In genomic region chr15:82900331-82900730, GRCm38 (mm10) we compare ENCODE assay signal across 8 mouse cellular contexts.
DNase-seq lines count a peak whose midpoint lies in the region; ATAC-seq and TF ChIP-seq lines count a peak whose summit lies in the region.

No protein-coding gene starts in this region.

- H3K36me3 ChIP-seq in heart, postnatal 0 days (replicated peaks; ENCODE audit: control insufficient read depth, insufficient read depth, low read length): no peaks in the 10 kb centered on the region
- no peaks in the 10 kb centered on the region for H3K36me3 ChIP-seq in hindbrain, embryonic 15.5 days
- no peaks in the 10 kb centered on the region for H3K36me3 ChIP-seq in midbrain, embryonic 14.5 days (ENCODE audit: control insufficient read depth, insufficient read depth, low read length)

- no peak for TF ChIP-seq CTCF in heart, postnatal 0 days (IDR thresholded peaks at IDR 0.05; ENCODE audit: low read depth)
- TF ChIP-seq CTCF in bone marrow, adult 2 months (IDR thresholded peaks at IDR 0.05; ENCODE audit: control insufficient read depth, insufficient read depth, low read length): no peak

- intact Hi-C loops in left cerebral cortex, postnatal 14 days (cut with DNase I): no loop called here

- 48% methylated on average over 3 of the region's 3 CpGs for WGBS in heart, postnatal 0 days
- WGBS in bone marrow, adult 2 months: 25% methylated on average over 3 of the region's 3 CpGs
- 32% methylated on average over 3 of the region's 3 CpGs for WGBS in hindbrain, embryonic 15.5 days
- WGBS in midbrain, embryonic 14.5 days: 38% methylated on average over 3 of the region's 3 CpGs

- peak overlapping the region; percentile 92 for H3K4me2 ChIP-seq in heart, postnatal 0 days (ENCODE audit: low read depth, low read length)
- H3K4me2 ChIP-seq in hindbrain, embryonic 15.5 days: peak overlapping the region; percentile 77
- H3K4me2 ChIP-seq in midbrain, embryonic 14.5 days (ENCODE audit: low read length): peak overlapping the region; percentile 93

- no peaks in the 10 kb centered on the region for H3K9me3 ChIP-seq in heart, postnatal 0 days (replicated peaks; ENCODE audit: control insufficient read depth, low read length)
- H3K9me3 ChIP-seq in hindbrain, embryonic 15.5 days: no peaks in the 10 kb centered on the region
- no peaks in the 10 kb centered on the region for H3K9me3 ChIP-seq in midbrain, embryonic 14.5 days (ENCODE audit: control insufficient read depth, low read length)

- TF ChIP-seq POLR2A in bone marrow, adult 2 months (IDR thresholded peaks at IDR 0.05; ENCODE audit: borderline replicate concordance, control insufficient read depth, low read depth, low read length): no peak

- peaks cover 37% of the 10 kb centered on the region for H3K4me1 ChIP-seq in heart, postnatal 0 days (ENCODE audit: control insufficient read depth, insufficient read depth)
- peaks cover 4% of the 10 kb centered on the region for H3K4me1 ChIP-seq in bone marrow, adult 2 months (ENCODE audit: control insufficient read depth, insufficient read depth, low read length)
- peaks cover 68% of the 10 kb centered on the region for H3K4me1 ChIP-seq in hindbrain, embryonic 15.5 days (replicated peaks)
- H3K4me1 ChIP-seq in midbrain, embryonic 14.5 days (ENCODE audit: control insufficient read depth, insufficient read depth, low read length): peaks cover 61% of the 10 kb centered on the region

- 0 out of 2 replicates have a peak overlapping the region, but pooled peaks have one; percentile 7 for H3K9ac ChIP-seq in heart, postnatal 0 days (replicated peaks; ENCODE audit: low read depth, low read length)
- H3K9ac ChIP-seq in hindbrain, embryonic 15.5 days: no peak overlapping the region
- no peak overlapping the region; the same call in 1 of the 2 replicates for H3K9ac ChIP-seq in midbrain, embryonic 14.5 days (replicated peaks; ENCODE audit: low read length)

- peak overlapping the region; percentile 86 for H3K4me3 ChIP-seq in heart, postnatal 0 days (ENCODE audit: low read depth, low read length)
- peak overlapping the region; percentile 32 for H3K4me3 ChIP-seq in bone marrow, adult 2 months (replicated peaks; ENCODE audit: control insufficient read depth, low read depth, low read length)
- peak overlapping the region; percentile 79; the same call in 1 of the 2 replicates for H3K4me3 ChIP-seq in hindbrain, embryonic 15.5 days
- peak overlapping the region; percentile 95 for H3K4me3 ChIP-seq in midbrain, embryonic 14.5 days (replicated peaks; ENCODE audit: low read depth, low read length)

- no peak for DNase-seq in heart, postnatal 0 days (ENCODE audit: low spot score)
- no peak for DNase-seq in heart, adult 9 months (ENCODE audit: low spot score in 2 of 2)
- no peak for DNase-seq in midbrain, embryonic 14.5 days
- DNase-seq in left cerebral cortex, adult 11 months (ENCODE audit: low spot score): no peak
- DNase-seq in left cerebral cortex, postnatal 14 days (ENCODE audit: low spot score in 2 of 2): no peak
- DNase-seq in embryo, embryonic 10.5 days (ENCODE audit: low spot score): no peak

- H3K27me3 ChIP-seq in heart, postnatal 0 days (ENCODE audit: control insufficient read depth, insufficient read depth, low read length): no peaks in the 10 kb centered on the region
- no peaks in the 10 kb centered on the region for H3K27me3 ChIP-seq in hindbrain, embryonic 15.5 days
- H3K27me3 ChIP-seq in midbrain, embryonic 14.5 days (ENCODE audit: control insufficient read depth, insufficient read depth, low read length): no peaks in the 10 kb centered on the region; the same call in 1 of the 2 replicates

- no peak for TF ChIP-seq EP300 in heart, postnatal 0 days (IDR thresholded peaks at IDR 0.05; ENCODE audit: low read depth)

- no peak for ATAC-seq in heart, postnatal 0 days (ENCODE audit: insufficient read depth, low read depth)
- no peak for ATAC-seq in hindbrain, embryonic 15.5 days (ENCODE audit: low FRiP score, low read depth)
- no peak for ATAC-seq in midbrain, embryonic 14.5 days (ENCODE audit: low FRiP score, low TSS enrichment)

- H3K27ac ChIP-seq in heart, postnatal 0 days (ENCODE audit: low read depth): peak overlapping the region; percentile 89; the same call in 1 of the 2 replicates
- no peak overlapping the region for H3K27ac ChIP-seq in bone marrow, adult 2 months (ENCODE audit: control insufficient read depth, insufficient read depth, low read depth, low read length, poor library complexity)
- H3K27ac ChIP-seq in hindbrain, embryonic 15.5 days (replicated peaks): no peak overlapping the region
- H3K27ac ChIP-seq in midbrain, embryonic 14.5 days (replicated peaks; ENCODE audit: low read depth, low read length): no peak overlapping the region

Comparison
In these comparisons a context has a peak if more than half of its experiments do, and no peak if none do; other contexts are left out.
1. H3K4me3 ChIP-seq: peak in every context shown above with its lines; median percentile 95 in midbrain, embryonic 14.5 days; 86 in heart, postnatal 0 days; 79 in hindbrain, embryonic 15.5 days; 32 in bone marrow, adult 2 months.